Mouse (Mus musculus): ENCODE measurements at regions not wholly inside any gene's neighbourhood (a gene's known extent, or its start where the extent isn't known, plus 50 kb on each side); places are given as distances from the start of the nearest gene placed in this dataset.

- intact Hi-C loops (cut with DNase I), result no loop called here
Measured at GRCm38 (mm10) chr1:67579732-67580131, 456.9 kb downstream of the Cps1 start.

More at GRCm38 (mm10) chr1:67579732-67580131, 456.9 kb downstream of the Cps1 start:
- DNase-seq (ENCODE audit: low spot score in 2 of 2), result peak in 1 of 2 experiments; percentile 31
